Mouse (Mus musculus) frontal cortex, postnatal 10 days (tissue): Measurements from ENCODE around the gene A930002H24Rik.

Experiments
- DNase-seq, 2 experiments: peaks; one replicate each; pipeline ENCODE4 v3.0.0; 2022; ENCODE audit warnings: low spot score in 2 of 2, mixed read lengths in 1 of 2

The A930002H24Rik gene

DNA sequence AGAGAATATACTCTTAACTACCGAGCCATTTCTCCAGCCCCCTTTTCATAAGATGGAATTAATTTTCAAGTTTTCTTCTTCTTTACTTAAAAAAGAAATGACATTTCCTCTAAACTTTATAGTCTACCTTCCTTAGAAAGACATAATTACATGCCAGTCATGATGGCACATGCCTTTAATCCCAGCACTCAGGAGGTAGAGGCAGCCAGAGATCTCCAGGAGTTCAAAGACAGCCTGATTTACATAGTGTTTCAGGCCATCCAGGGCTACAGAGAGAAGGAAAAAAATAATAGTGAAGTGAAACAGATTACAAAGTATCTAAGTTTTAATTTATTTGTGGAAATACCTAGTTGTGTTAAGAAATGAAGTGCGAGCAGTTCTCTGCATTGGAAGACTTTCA is 27.4 kb downstream of the A930002H24Rik start:
- DNase-seq, result no peak

DNA sequence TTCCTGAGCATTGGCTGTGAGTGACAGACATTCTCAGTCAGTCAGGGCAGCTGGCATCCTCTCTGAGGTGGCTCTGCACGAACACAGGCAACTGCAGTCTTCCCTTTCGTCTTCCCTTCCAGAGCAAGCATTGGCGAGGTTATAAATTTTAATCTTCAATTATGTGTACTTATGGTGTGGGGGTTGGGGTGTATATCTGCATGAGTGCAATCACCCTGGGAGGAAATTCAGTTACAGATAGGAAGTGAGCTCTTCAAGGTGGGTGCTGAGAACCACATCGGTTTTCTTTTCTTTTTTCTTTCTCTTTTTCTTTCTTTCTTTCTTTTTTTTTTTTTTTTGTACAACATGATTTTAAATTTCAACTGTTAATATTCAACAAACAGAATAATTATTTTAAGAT is 32.0 kb downstream of the A930002H24Rik start:
- DNase-seq, result no peak

DNA sequence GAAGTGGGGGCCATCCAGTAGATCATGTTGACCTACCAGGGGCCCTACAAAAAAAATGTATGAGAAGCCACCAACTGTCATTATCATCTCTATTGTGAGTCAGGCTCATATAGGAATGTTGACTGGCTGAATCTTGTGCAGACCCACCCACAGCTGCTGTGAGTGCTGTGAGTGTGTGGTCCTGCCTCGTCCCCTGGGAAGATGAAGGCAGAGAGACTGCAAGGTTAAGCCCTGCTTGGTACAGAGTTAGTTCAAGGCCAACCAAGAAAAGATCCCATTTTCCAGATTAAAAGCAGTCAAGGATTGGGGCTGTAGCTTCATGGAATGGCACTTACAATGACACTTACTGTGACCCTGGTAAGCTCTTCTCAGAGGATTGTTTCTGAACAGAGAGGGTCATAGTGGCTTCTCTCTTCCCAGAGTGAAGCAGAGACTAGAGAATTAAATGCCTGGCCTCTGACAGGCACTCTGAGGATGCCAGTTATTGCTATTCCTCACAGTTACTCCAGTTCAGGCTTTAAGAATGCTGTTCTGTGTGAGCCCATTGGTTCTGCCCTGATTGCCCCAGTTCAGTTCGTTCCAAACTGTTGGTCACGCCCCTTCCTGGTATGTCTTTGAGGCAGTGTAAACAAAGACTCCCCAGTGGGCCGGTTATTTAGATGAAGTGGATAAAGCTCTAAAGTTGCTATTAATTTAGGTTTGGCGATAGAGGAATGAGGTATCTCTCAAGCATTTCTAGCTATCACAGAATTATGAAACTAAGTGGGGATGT is 34.8 kb downstream of the A930002H24Rik start:
- no peak for DNase-seq

- DNase-seq, result no peak
Measured at GRCm38 (mm10) chr17:63826767-63827166, 36.8 kb downstream of the A930002H24Rik start.

- no peak for DNase-seq
Measured at GRCm38 (mm10) chr17:63826196-63826595, 37.4 kb downstream of the A930002H24Rik start.

DNA sequence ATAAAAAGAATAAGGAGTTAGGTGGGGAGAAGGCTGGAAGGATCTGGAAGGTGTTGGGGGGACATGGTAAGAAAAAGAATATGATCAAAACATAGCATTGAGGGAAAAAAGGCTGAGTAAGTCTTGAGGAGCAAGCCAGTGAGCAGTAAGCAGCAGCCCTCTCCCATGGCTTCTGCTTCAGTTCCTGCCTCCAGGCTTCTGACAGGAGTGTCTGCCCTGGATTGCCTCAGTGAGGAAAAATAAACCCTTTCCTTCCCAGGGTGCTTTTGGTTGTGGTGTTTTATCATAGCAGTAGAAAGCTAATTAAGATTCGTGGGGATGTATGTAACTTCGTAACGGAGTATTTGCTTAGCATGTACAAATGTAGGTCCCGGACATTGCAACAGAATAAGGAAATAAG is 39.5 kb downstream of the A930002H24Rik start:
- DNase-seq, result no peak

DNA sequence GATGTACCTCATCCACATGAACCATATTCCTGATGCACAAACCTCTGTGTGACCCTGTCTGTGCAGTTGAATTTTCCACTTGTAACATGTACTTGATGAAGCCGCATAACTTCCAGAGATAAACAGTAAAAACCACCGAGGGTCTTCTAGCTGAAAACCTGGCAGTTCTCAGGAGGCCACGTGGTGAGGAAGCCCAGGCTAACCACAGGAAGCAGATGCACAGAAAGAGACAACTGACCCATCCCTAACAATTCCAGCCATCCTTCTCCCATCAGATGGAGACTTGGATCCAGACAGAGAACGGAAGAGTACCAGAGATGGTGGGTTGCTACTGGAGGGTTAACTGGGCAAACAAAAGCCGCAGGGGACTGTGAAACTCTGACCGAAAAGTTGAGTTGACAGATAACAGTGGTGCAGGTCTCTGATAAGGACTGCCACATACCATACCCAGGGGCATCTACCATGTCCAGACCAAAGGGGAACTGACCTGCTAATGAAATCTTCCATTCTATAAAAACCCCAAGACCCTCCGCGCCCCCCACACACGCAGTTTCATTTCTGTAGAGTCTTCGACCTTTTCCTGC is 45.1 kb downstream of the A930002H24Rik start:
- no peak for DNase-seq

GRCm38 (mm10) chr17:63813552-63813951 is 50.0 kb downstream of the A930002H24Rik start:
- DNase-seq, result no peak
